In the genomic region with DNA sequence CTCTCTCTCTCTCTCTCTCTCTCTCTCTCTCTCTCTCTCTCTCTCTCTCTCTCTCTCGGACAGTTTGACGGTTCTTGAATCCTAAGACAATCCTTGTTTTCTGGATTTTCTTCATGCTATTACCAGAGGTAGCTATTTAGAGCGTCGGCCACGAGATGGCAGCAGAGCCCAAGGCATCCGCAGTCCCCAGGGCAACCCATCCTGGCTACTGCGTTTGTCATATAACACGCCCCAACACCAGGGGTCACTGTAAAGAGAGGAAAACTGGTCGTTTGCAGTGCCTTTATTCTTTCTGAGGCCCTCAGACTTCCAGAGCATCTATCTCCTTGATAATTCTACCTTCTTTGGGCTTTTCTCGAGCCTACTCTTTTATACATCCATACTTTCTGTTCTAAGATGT, we compare ENCODE assay signal across 8 mouse cellular contexts. TPM values are rescaled to one million over a fixed set of nuclear protein-coding genes. Genes with fewer than 3 reads are reported as not detected.
DNase-seq lines count a peak whose midpoint lies in the region; ATAC-seq lines count a peak whose summit lies in the region.

No protein-coding gene starts in this region.

- no peak overlapping the region for H3K27ac ChIP-seq in midbrain, embryonic 10.5 days (replicated peaks)

- peaks cover 13% of the 10 kb centered on the region for H3K27me3 ChIP-seq in midbrain, embryonic 10.5 days (ENCODE audit: low read depth, poor library complexity, severe bottlenecking)

- WGBS in midbrain, embryonic 10.5 days, result 3% methylated on average over 8 of the region's 10 CpGs

- peak; percentile 91 for DNase-seq in ZHBTc4 (ENCODE audit: low read depth, low spot score)
- peak; percentile 89 to 92 for DNase-seq in cerebellum, postnatal 4 days (ENCODE audit: low spot score in 2 of 2)
- peak; percentile 20 to 32 for DNase-seq in gastrocnemius, adult 8-10 months (ENCODE audit: low spot score in 2 of 2)
- peak; percentile 54 to 59 for DNase-seq in left cerebral cortex, adult 8-10 months (ENCODE audit: low spot score in 2 of 2)
- peak; percentile 85 for DNase-seq in midbrain, embryonic 10.5 days (ENCODE audit: low spot score)
- DNase-seq in right cerebral cortex, postnatal 36 days (ENCODE audit: low spot score in 2 of 2), result peak; percentile 60 to 64
- peak; percentile 63 to 74 for DNase-seq in urinary bladder, postnatal 36 days (ENCODE audit: low spot score in 2 of 2)

- no peak overlapping the region for H3K4me3 ChIP-seq in midbrain, embryonic 10.5 days

- peaks cover 12% of the 10 kb centered on the region; the same call in 1 of the 2 replicates for H3K4me1 ChIP-seq in midbrain, embryonic 10.5 days

- no peaks in the 10 kb centered on the region for H3K36me3 ChIP-seq in midbrain, embryonic 10.5 days

- H3K9me3 ChIP-seq in midbrain, embryonic 10.5 days (replicated peaks), result no peaks in the 10 kb centered on the region

- peak; percentile 85 for ATAC-seq in inflammation-experienced regulatory T-cells, adult 6 months

RNA-seq across cellular contexts. Expression of a gene that starts 17.1 kb away (rescaled TPM):
- total RNA-seq in gastrocnemius, adult 8-10 months (2022), result 1 to 10 TPM; 3.9 to 8.1 (median 6.1) TPM
- polyA plus RNA-seq in inflammation-experienced regulatory T-cells, adult 6 months (2017; shearing (Covaris generic)), result under 1 TPM in 1 of 3 experiments, not detected in 2; 0.13 TPM
- total RNA-seq in left cerebral cortex, adult 8-10 months (2022), result under 1 TPM; 0.38 to 0.59 (median 0.47) TPM
- 0.14 and 0.19 TPM in 2 replicates for polyA plus RNA-seq in midbrain, embryonic 10.5 days (2016; fragmentation: Nextera tagmentation; extraction: Ambion mirVana)

RNA-seq across cellular contexts. Expression of a gene that starts 33.0 kb away (rescaled TPM):
- total RNA-seq in gastrocnemius, adult 8-10 months (2022), result 1 to 10 TPM in 1 of 4 experiments, under 1 TPM in 3; 0.39 to 1.1 (median 0.60) TPM
- not detected for polyA plus RNA-seq in inflammation-experienced regulatory T-cells, adult 6 months (2017; shearing (Covaris generic))
- not detected for total RNA-seq in left cerebral cortex, adult 8-10 months (2022)
- polyA plus RNA-seq in midbrain, embryonic 10.5 days (2016; fragmentation: Nextera tagmentation; extraction: Ambion mirVana), result 0.20 and 0.36 TPM in 2 replicates

Comparison
In these comparisons a context has a peak if more than half of its experiments do, and no peak if none do; other contexts are left out.
1. DNase-seq: peak in every context shown above with its lines; median percentile 91 in ZHBTc4; 90 in cerebellum, postnatal 4 days; 85 in midbrain, embryonic 10.5 days; 68 in urinary bladder, postnatal 36 days; 62 in right cerebral cortex, postnatal 36 days; 56 in left cerebral cortex, adult 8-10 months; 26 in gastrocnemius, adult 8-10 months.